Mouse (Mus musculus): ENCODE data around the gene Magi1.

DNA sequence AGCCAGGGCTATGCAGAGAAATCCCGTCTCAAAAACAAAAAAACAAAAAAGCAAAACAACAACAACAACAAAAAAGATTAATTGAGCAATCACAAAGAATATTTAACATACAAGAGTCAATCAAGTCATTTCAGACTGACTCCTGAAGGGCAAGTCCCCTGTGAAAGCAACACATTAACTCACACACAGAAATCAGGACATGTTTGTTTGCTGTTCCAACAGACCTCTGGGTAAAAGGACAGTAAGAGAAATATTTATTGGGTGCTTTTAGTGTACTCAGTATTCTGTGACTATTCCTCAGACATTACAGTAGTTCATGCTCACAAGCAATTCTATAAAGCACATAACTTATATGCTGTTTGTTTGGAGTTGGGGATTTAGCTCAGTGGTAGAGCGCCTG is 23.7 kb downstream of the Magi1 start:
- TF ChIP-seq CTCF (IDR thresholded peaks at IDR 0.05; ENCODE audit: control insufficient read depth, insufficient read depth, low read length): no peak
- TF ChIP-seq POLR2A (IDR thresholded peaks at IDR 0.05; ENCODE audit: borderline replicate concordance, control insufficient read depth, low read depth, low read length): no peak

All from bone marrow, adult 2 months (tissue).